ENCODE assay signal across 36 mouse cellular contexts in genomic region chr7:128265411-128265810, GRCm38 (mm10). TPM values are rescaled to one million over a fixed set of nuclear protein-coding genes. Genes with fewer than 3 reads are reported as not detected.
"Had no signal": no experiment of that assay in that cellular context is flagged by ENCODE, and none has a peak within 500 bp of the region (broad histone marks: within the 10 kb centered on the region; RNA-seq: fewer than 3 reads in every experiment).

Slc5a2 (plus strand) TSS chr7:128265657.

- H3K9me3 ChIP-seq: heart, embryonic 13.5 days; heart, embryonic 15.5 days; hindbrain, embryonic 10.5 days; hindbrain, embryonic 12.5 days; intestine, embryonic 15.5 days; limb, embryonic 13.5 days; limb, embryonic 15.5 days; liver, embryonic 12.5 days had no signal

- H3K27me3 ChIP-seq: heart, embryonic 13.5 days; heart, embryonic 15.5 days; hindbrain, embryonic 12.5 days; intestine, embryonic 15.5 days; limb, embryonic 13.5 days had no signal

- H3K4me1 ChIP-seq: hindbrain, embryonic 12.5 days; limb, embryonic 13.5 days; limb, embryonic 15.5 days had no signal

- H3K36me3 ChIP-seq: heart, embryonic 13.5 days; heart, embryonic 15.5 days; intestine, embryonic 15.5 days; liver, embryonic 12.5 days had no signal

- H3K9ac ChIP-seq: heart, embryonic 13.5 days; heart, embryonic 15.5 days; hindbrain, embryonic 12.5 days; hindbrain, embryonic 14.5 days; intestine, embryonic 15.5 days; limb, embryonic 13.5 days; limb, embryonic 15.5 days; liver, embryonic 12.5 days; liver, embryonic 14.5 days had no signal

- DNase-seq: gastrocnemius, postnatal 14 days; gastrocnemius, postnatal 36 days; heart, adult 11 months; heart, adult 2 months; heart, postnatal 4 days; layer of hippocampus, adult 9-11 months; layer of hippocampus, postnatal 36 days; left cerebral cortex, postnatal 4 days; lung, adult 18-20 months had no signal

- H3K4me2 ChIP-seq: heart, embryonic 11.5 days; heart, embryonic 13.5 days; heart, embryonic 15.5 days; hindbrain, embryonic 12.5 days; hindbrain, embryonic 14.5 days; intestine, embryonic 15.5 days; limb, embryonic 13.5 days; limb, embryonic 15.5 days; liver, embryonic 12.5 days had no signal

- ATAC-seq: forebrain, embryonic 16.5 days; hindbrain, embryonic 16.5 days; inflammation-experienced regulatory T-cells, adult 6 months; intestine, embryonic 15.5 days; intestine, postnatal 0 days; liver, embryonic 12.5 days had no signal

- H3K4me3 ChIP-seq: heart, adult 2 months; heart, embryonic 13.5 days; heart, embryonic 15.5 days; hindbrain, embryonic 10.5 days; hindbrain, embryonic 12.5 days; intestine, embryonic 15.5 days; limb, embryonic 13.5 days; limb, embryonic 15.5 days; liver, embryonic 12.5 days had no signal

- H3K27ac ChIP-seq: heart, adult 2 months; heart, embryonic 13.5 days; heart, embryonic 15.5 days; hindbrain, embryonic 10.5 days; hindbrain, embryonic 12.5 days; hindbrain, embryonic 14.5 days; intestine, embryonic 15.5 days; limb, embryonic 13.5 days; limb, embryonic 15.5 days; liver, embryonic 12.5 days; liver, embryonic 14.5 days had no signal

RNA-seq across cellular contexts. Expression of gene Slc5a2, which starts in this region (rescaled TPM):
- total RNA-seq: gastrocnemius, adult 8-10 months; gastrocnemius, postnatal 14 days; gastrocnemius, postnatal 36 days; heart, adult 2 months; heart, postnatal 25 days; heart, postnatal 4 days; layer of hippocampus, adult 18-20 months; layer of hippocampus, adult 8-10 months; layer of hippocampus, postnatal 14 days; layer of hippocampus, postnatal 36 days; left cerebral cortex, adult 18-20 months; left cerebral cortex, adult 8-10 months; left cerebral cortex, postnatal 10 days; left cerebral cortex, postnatal 25 days; left cerebral cortex, postnatal 4 days; liver, adult 2 months had no signal
- polyA plus RNA-seq: forebrain, embryonic 16.5 days; heart, embryonic 13.5 days; heart, embryonic 15.5 days; hindbrain, embryonic 12.5 days; hindbrain, embryonic 14.5 days; inflammation-experienced regulatory T-cells, adult 6 months; intestine, postnatal 0 days; large intestine, adult 2 months; limb, embryonic 11.5 days; limb, embryonic 15.5 days; liver, adult 2 months had no signal
